Mouse (Mus musculus) heart, postnatal 0 days (tissue): ENCODE results near the gene Zfp652. TPM values are rescaled to one million over a fixed set of nuclear protein-coding genes. Genes with fewer than 3 reads are reported as not detected.
"Not testable (repeated sequence)": the region's sequence is repeated elsewhere in the genome, so short reads cannot be mapped to it uniquely, and the experiment has no call there.

Experiments used
- ATAC-seq: fragments of 200-750 bp; cut with Nextera tagmentation; 2 replicates; pipeline ENCODE4 v1.8.0; 2017; ENCODE audit warnings: low read depth, moderate number of reproducible peaks, moderate library complexity; ENCODE audit not compliant: insufficient read depth
- DNase-seq: peaks from one replicate; pipeline ENCODE4 v3.0.0-alpha.2; 2016; ENCODE audit warnings: low spot score
- H3K27ac ChIP-seq: fragments of 300-500 bp; sonication (generic); 2 replicates; pipeline ENCODE4 v1.5.1; 2014; ENCODE audit warnings: low read depth, mild to moderate bottlenecking
- H3K27me3 ChIP-seq: fragments of 300-500 bp; sonication (generic); 2 replicates; pipeline ENCODE4 v1.6.1; 2014; ENCODE audit warnings: low read length, mixed read lengths; ENCODE audit not compliant: control insufficient read depth, insufficient read depth
- H3K36me3 ChIP-seq: fragments of 300-500 bp; sonication (generic); replicated peaks from 2 replicates; pipeline ENCODE4 v1.6.1; 2014; ENCODE audit warnings: low read length, mixed read lengths; ENCODE audit not compliant: control insufficient read depth, insufficient read depth
- H3K4me1 ChIP-seq: fragments of 300-500 bp; sonication (generic); 2 replicates; pipeline ENCODE4 v1.6.1; 2014; ENCODE audit warnings: antibody characterized with exemption; ENCODE audit not compliant: control insufficient read depth, insufficient read depth
- H3K4me2 ChIP-seq: fragments of 300-500 bp; sonication (generic); 2 replicates; pipeline ENCODE4 v1.6.1; 2014; ENCODE audit warnings: low read depth, mild to moderate bottlenecking, low read length, moderate library complexity
- H3K4me3 ChIP-seq: fragments of 300-500 bp; sonication (generic); 2 replicates; pipeline ENCODE4 v1.5.1; 2014; ENCODE audit warnings: low read depth, low read length
- H3K9ac ChIP-seq: fragments of 300-500 bp; sonication (generic); replicated peaks from 2 replicates; pipeline ENCODE4 v1.6.1; 2014; ENCODE audit warnings: low read depth, low read length, mixed read lengths
- H3K9me3 ChIP-seq: fragments of 300-500 bp; sonication (generic); replicated peaks from 2 replicates; pipeline ENCODE4 v1.6.1; 2016; ENCODE audit warnings: low read length; ENCODE audit not compliant: control insufficient read depth
- CTCF ChIP-seq: IDR thresholded peaks from 2 replicates; pipeline ENCODE4 v1.5.1; 2016; ENCODE audit warnings: antibody characterized with exemption, control low read depth, low read depth
- EP300 ChIP-seq: IDR thresholded peaks from 2 replicates; pipeline ENCODE4 v1.6.1; 2016; ENCODE audit warnings: antibody characterized with exemption, low read depth
- WGBS: fragments of 180-500 bp; shearing (Covaris S2); extraction: QIAGEN DNeasy Blood & Tissue Kit; methylation state at CpG from one replicate; pipeline ENCODE4 v1.1.7; 2014; 5-methylcytosine and 5-hydroxymethylcytosine counted together
- polyA plus RNA-seq: library from polyadenylated mRNA; unstranded; fragments of >200 nt; fragmentation: Nextera tagmentation; extraction: Ambion mirVana; gene quantifications from 2 replicates; pipeline ENCODE4 v1.2.1, GENCODE M21; 2015
- total RNA-seq: library from RNA; depleted of rRNA; stranded (reverse); fragments of >200 nt; gene quantifications from 2 replicates; pipeline ENCODE4 v1.2.3, GENCODE M21; 2014; ENCODE audit warnings: low replicate concordance

Gene Zfp652
- total and polyA plus RNA-seq, 2 experiments from 2014 or later: 9.9 to 13.6 TPM

DNA sequence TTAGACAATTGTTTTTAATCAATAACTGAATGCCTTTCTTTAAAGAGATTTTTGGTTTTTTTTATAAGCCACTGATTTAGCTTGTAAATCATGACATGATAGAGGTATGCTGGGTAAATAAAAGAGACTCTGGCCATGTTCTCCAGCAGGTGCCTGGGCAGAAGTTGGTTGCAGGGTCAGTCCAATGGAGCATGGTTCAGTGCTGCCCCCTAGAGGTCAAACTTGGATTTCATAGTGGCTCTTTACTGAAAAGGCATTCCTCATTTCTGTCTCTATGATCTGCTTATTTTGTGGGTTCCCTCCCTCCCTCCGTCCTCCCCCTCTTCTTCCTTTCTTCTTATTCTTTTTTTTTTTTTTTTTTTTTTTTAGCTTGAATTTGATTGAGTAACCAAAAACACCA is 38.5 kb downstream of the Zfp652 start:
- peak; percentile 77 for DNase-seq
- no peak for TF ChIP-seq EP300
- TF ChIP-seq CTCF: peak; percentile 89
- WGBS: 15% methylated on average over 1 of the region's 1 CpGs
- ATAC-seq: no peak; the same call in 1 of the 2 replicates
- H3K4me3 ChIP-seq: no peak overlapping the region
- no peak overlapping the region for H3K9ac ChIP-seq
- no peaks in the 10 kb centered on the region for H3K9me3 ChIP-seq
- H3K27ac ChIP-seq: no peak overlapping the region
- H3K27me3 ChIP-seq: no peaks in the 10 kb centered on the region
- no peak overlapping the region for H3K4me2 ChIP-seq
- H3K4me1 ChIP-seq: no peaks in the 10 kb centered on the region
- peaks cover 47% of the 10 kb centered on the region for H3K36me3 ChIP-seq

DNA sequence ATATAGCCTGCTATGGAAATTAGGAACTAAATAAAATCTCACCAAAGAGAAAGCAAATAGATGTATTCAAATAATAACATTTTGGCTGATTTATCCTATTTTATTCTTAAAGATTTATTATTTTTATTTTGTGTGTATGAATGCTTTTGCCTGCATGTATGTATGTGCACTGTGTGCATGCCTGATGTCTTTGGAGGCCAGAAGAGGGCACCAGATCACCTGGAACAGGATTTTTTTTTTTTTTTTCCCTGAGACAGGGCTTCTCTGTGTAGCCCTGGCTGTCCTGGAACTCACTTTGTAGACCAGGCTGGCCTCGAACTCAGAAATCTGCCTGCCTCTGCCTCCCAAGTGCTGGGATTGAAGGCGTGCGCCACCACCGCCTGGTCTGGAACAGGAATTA is 42.7 kb downstream of the Zfp652 start:
- H3K36me3 ChIP-seq: peaks cover 47% of the 10 kb centered on the region
- not testable (repeated sequence) for H3K4me3 ChIP-seq, H3K4me2 ChIP-seq, H3K9me3 ChIP-seq, H3K4me1 ChIP-seq, H3K27me3 ChIP-seq, ATAC-seq, DNase-seq, H3K27ac ChIP-seq, H3K9ac ChIP-seq
- WGBS: 96% methylated on average over 4 of the region's 4 CpGs

DNA sequence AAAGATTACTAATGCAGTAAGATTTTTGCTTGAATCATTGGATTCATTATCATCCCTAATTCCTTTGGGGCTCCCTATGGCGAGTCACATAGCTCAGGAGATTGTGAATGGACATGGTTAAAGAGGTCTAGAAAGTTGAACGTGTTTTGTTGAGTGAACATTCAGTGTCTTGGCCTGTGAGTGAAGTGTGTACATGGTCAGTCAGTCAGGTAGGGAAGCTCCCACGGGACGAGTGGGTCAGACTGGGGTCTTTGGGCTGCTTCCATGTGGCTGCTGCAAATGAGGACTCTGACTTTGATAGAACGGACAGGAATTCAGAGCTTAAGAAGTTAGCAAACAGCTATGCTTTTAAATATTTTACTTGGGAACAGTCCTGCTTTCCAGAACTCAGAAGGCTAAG is 48.0 kb downstream of the Zfp652 start:
- no peak overlapping the region for H3K4me3 ChIP-seq
- DNase-seq: no peak
- H3K9ac ChIP-seq: no peak overlapping the region
- H3K9me3 ChIP-seq: no peaks in the 10 kb centered on the region
- no peaks in the 10 kb centered on the region for H3K4me1 ChIP-seq
- 81% methylated on average over 5 of the region's 5 CpGs for WGBS
- H3K4me2 ChIP-seq: no peak overlapping the region
- ATAC-seq: no peak
- peaks cover 37% of the 10 kb centered on the region for H3K36me3 ChIP-seq
- no peak for TF ChIP-seq EP300
- no peak overlapping the region for H3K27ac ChIP-seq
- H3K27me3 ChIP-seq: no peaks in the 10 kb centered on the region

GRCm38 (mm10) chr11:95762996-95763395 is 50.5 kb downstream of the Zfp652 start:
- H3K4me2 ChIP-seq: no peak overlapping the region
- no peak overlapping the region for H3K27ac ChIP-seq
- WGBS: 77% methylated on average over 4 of the region's 4 CpGs
- no peaks in the 10 kb centered on the region for H3K9me3 ChIP-seq
- no peaks in the 10 kb centered on the region for H3K4me1 ChIP-seq
- no peak for ATAC-seq
- no peaks in the 10 kb centered on the region for H3K27me3 ChIP-seq
- TF ChIP-seq CTCF (no peak), EP300 (no peak)
- DNase-seq: no peak
- no peak overlapping the region for H3K4me3 ChIP-seq
- no peak overlapping the region; the same call in 1 of the 2 replicates for H3K9ac ChIP-seq
- H3K36me3 ChIP-seq: peaks cover 25% of the 10 kb centered on the region

- Histone ChIP-seq H3K9me3 (no peaks in the 10 kb centered on the region), H3K27ac (no peak overlapping the region), H3K4me2 (no peak overlapping the region), H3K9ac (no peak overlapping the region), H3K4me3 (no peak overlapping the region), H3K27me3 (no peaks in the 10 kb centered on the region), H3K36me3 (peaks cover 31% of the 10 kb centered on the region), H3K4me1 (no peaks in the 10 kb centered on the region)
- WGBS: 83% methylated on average over 8 of the region's 8 CpGs
- TF ChIP-seq EP300: no peak
- TF ChIP-seq CTCF: no peak
- ATAC-seq (no peak), DNase-seq (no peak)
These were observed 52.3 kb downstream of the Zfp652 start for GRCm38 (mm10) chr11:95764806-95765205.

DNA sequence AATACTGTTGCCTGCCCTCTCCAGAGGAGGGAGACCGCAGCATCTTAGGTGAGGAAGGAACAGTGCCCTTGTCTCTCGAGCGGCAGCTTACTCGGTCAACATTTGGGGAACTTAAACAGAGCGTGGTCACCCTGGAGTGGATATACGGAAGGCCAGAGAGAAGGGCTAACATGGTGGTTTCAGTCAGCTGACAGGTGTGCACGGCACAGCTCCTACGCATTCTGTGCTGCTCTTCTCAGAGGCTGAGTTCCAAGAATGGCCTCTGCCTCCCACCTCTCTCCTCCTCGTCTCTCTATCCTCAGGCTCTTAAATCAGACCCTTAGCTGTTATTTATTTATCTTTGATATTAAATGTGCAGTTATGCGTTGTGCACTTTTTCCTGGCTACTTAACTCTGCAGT is 52.9 kb downstream of the Zfp652 start:
- Histone ChIP-seq H3K9me3 (no peaks in the 10 kb centered on the region), H3K4me1 (no peaks in the 10 kb centered on the region), H3K27me3 (no peaks in the 10 kb centered on the region), H3K4me3 (no peak overlapping the region), H3K9ac (no peak overlapping the region), H3K36me3 (peaks cover 28% of the 10 kb centered on the region), H3K27ac (no peak overlapping the region), H3K4me2 (no peak overlapping the region)
- no peak for ATAC-seq
- 84% methylated on average over 10 of the region's 10 CpGs for WGBS
- TF ChIP-seq CTCF (no peak), EP300 (no peak)
- no peak for DNase-seq
